Mouse (Mus musculus) heart, postnatal 0 days (tissue): Measurements from ENCODE around the gene Unc5cl.

Experiments used
- CTCF ChIP-seq: IDR thresholded peaks from 2 replicates; pipeline ENCODE4 v1.5.1; 2016; ENCODE audit warnings: antibody characterized with exemption, control low read depth, low read depth
- EP300 ChIP-seq: IDR thresholded peaks from 2 replicates; pipeline ENCODE4 v1.6.1; 2016; ENCODE audit warnings: antibody characterized with exemption, low read depth

GRCm38 (mm10) chr17:48497986-48498385, 43.3 kb downstream of the Unc5cl start:
- TF ChIP-seq CTCF (no peak), EP300 (no peak)
